Mouse (Mus musculus) forebrain, embryonic 12.5 days (tissue): ENCODE measurements around the gene Mcts1. TPM values are rescaled to one million over a fixed set of nuclear protein-coding genes. Genes with fewer than 3 reads are reported as not detected.

Experiments
- ATAC-seq: fragments of 200-750 bp; cut with Nextera tagmentation; 2 replicates; pipeline ENCODE4 v1.8.0; 2017; ENCODE audit warnings: moderate TSS enrichment; ENCODE audit not compliant: low FRiP score
- H3K27ac ChIP-seq: fragments of 300-500 bp; sonication (generic); 2 replicates; pipeline ENCODE4 v1.5.1; 2016; ENCODE audit warnings: mild to moderate bottlenecking
- H3K27me3 ChIP-seq: fragments of 300-500 bp; sonication (generic); 2 replicates; pipeline ENCODE4 v1.6.1; 2016; ENCODE audit warnings: mild to moderate bottlenecking
- H3K36me3 ChIP-seq: fragments of 300-500 bp; sonication (generic); replicated peaks from 2 replicates; pipeline ENCODE4 v1.6.1; 2016; ENCODE audit warnings: mild to moderate bottlenecking
- H3K4me1 ChIP-seq: fragments of 300-500 bp; sonication (generic); 2 replicates; pipeline ENCODE4 v1.6.1; 2016
- H3K4me2 ChIP-seq: fragments of 300-500 bp; sonication (generic); 2 replicates; pipeline ENCODE4 v1.6.1; 2016; ENCODE audit warnings: mild to moderate bottlenecking, moderate library complexity
- H3K4me3 ChIP-seq: fragments of 300-500 bp; sonication (generic); replicated peaks from 2 replicates; pipeline ENCODE4 v1.5.1; 2016; ENCODE audit warnings: mild to moderate bottlenecking
- H3K9ac ChIP-seq: fragments of 300-500 bp; sonication (generic); 2 replicates; pipeline ENCODE4 v1.6.1; 2016; ENCODE audit warnings: mild to moderate bottlenecking
- H3K9me3 ChIP-seq: fragments of 300-500 bp; sonication (generic); 2 replicates; pipeline ENCODE4 v1.6.1; 2016
- WGBS: fragments of 180-500 bp; shearing (Covaris S2); methylation state at CpG from one replicate; pipeline ENCODE4 v1.1.7; 2016; 5-methylcytosine and 5-hydroxymethylcytosine counted together
- polyA plus RNA-seq: library from polyadenylated mRNA; unstranded; fragments of >200 nt; fragmentation: Nextera tagmentation; extraction: Ambion mirVana; gene quantifications from 2 replicates; pipeline ENCODE4 v1.2.1, GENCODE M21; 2016

The Mcts1 gene
- polyA plus RNA-seq, 1 experiment from 2014 or later = 98.6 TPM

GRCm38 (mm10) chrX:38593180-38593889 lies 7.0 kb upstream of the Mcts1 start:
- Histone ChIP-seq H3K27me3 (no peaks in the 10 kb centered on the region), H3K4me2 (no peak overlapping the region), H3K36me3 (no peaks in the 10 kb centered on the region), H3K9ac (no peak overlapping the region), H3K4me3 (no peak overlapping the region), H3K27ac (no peak overlapping the region), H3K9me3 (no peaks in the 10 kb centered on the region), H3K4me1 (no peaks in the 10 kb centered on the region)
- no peak for ATAC-seq
- WGBS = 76% methylated on average over 5 of the region's 5 CpGs

- H3K9me3 ChIP-seq = no peaks in the 10 kb centered on the region
- peak overlapping the region; percentile 45; the same call in 1 of the 2 replicates for H3K9ac ChIP-seq
- peak overlapping the region; percentile 58 for H3K4me2 ChIP-seq
- peak overlapping the region; percentile 47 for H3K4me3 ChIP-seq
- ATAC-seq = peak; percentile 63
- WGBS = 22% methylated on average over 3 of the region's 3 CpGs
- H3K27me3 ChIP-seq = no peaks in the 10 kb centered on the region
- no peaks in the 10 kb centered on the region for H3K36me3 ChIP-seq
- peak overlapping the region; percentile 77 for H3K27ac ChIP-seq
- no peaks in the 10 kb centered on the region for H3K4me1 ChIP-seq
These were observed 604 bp downstream of the Mcts1 start for GRCm38 (mm10) chrX:38600995-38601369.

- no peaks in the 10 kb centered on the region for H3K9me3 ChIP-seq
- H3K4me1 ChIP-seq = 0 out of 2 replicates have a peak, but pooled peaks cover 7% of the 10 kb centered on the region
- peak within 1 kb of the TSS; percentile 48 for H3K4me3 ChIP-seq
- peak within 1 kb of the TSS; percentile 47 for H3K4me2 ChIP-seq
- WGBS = 23% methylated on average over 27 of the region's 43 CpGs
- H3K9ac ChIP-seq = peak within 1 kb of the TSS; percentile 47; the same call in 1 of the 2 replicates
- no peaks in the 10 kb centered on the region for H3K36me3 ChIP-seq
- H3K27ac ChIP-seq = peak within 1 kb of the TSS; percentile 88
- H3K27me3 ChIP-seq = no peaks in the 10 kb centered on the region
- ATAC-seq = peak; percentile 99
These were observed 34.6 kb downstream of the Mcts1 start, which contains the start of gene C1galt1c1 for GRCm38 (mm10) chrX:38634801-38635637. TSS of gene C1galt1c1 (minus strand) at chrX:38635087.

- ATAC-seq = peak; percentile 1; the same call in 1 of the 2 replicates
- H3K4me2 ChIP-seq = peak overlapping the region; percentile 47
- H3K27ac ChIP-seq = no peak overlapping the region
These were observed 35.2 kb downstream of the Mcts1 start for GRCm38 (mm10) chrX:38635638-38635931.

GRCm38 (mm10) chrX:38641435-38641834 lies 41.1 kb downstream of the Mcts1 start:
- H3K9ac ChIP-seq = no peak overlapping the region
- no peaks in the 10 kb centered on the region for H3K9me3 ChIP-seq
- no peaks in the 10 kb centered on the region for H3K4me1 ChIP-seq
- no peak for ATAC-seq
- no peaks in the 10 kb centered on the region for H3K27me3 ChIP-seq
- no peak overlapping the region for H3K4me2 ChIP-seq
- H3K4me3 ChIP-seq = no peak overlapping the region
- H3K27ac ChIP-seq = no peak overlapping the region
- H3K36me3 ChIP-seq = no peaks in the 10 kb centered on the region
- WGBS = 72% methylated on average over 4 of the region's 4 CpGs

More at GRCm38 (mm10) chrX:38635638-38635931, 35.2 kb downstream of the Mcts1 start:
- Histone ChIP-seq H3K9me3 (no peaks in the 10 kb centered on the region), H3K36me3 (no peaks in the 10 kb centered on the region), H3K4me1 (0 out of 2 replicates have a peak, but pooled peaks cover 7% of the 10 kb centered on the region), H3K9ac (no peak overlapping the region), H3K27me3 (no peaks in the 10 kb centered on the region), H3K4me3 (peak overlapping the region; percentile 48)

- Histone ChIP-seq H3K27me3 (no peaks in the 10 kb centered on the region), H3K4me1 (no peaks in the 10 kb centered on the region), H3K4me3 (no peak overlapping the region), H3K9ac (no peak overlapping the region), H3K9me3 (no peaks in the 10 kb centered on the region), H3K36me3 (no peaks in the 10 kb centered on the region), H3K4me2 (no peak overlapping the region), H3K27ac (no peak overlapping the region)
- 74% methylated on average over 4 of the region's 4 CpGs for WGBS
- no peak for ATAC-seq
These were observed 41.8 kb downstream of the Mcts1 start for GRCm38 (mm10) chrX:38642183-38642582.

GRCm38 (mm10) chrX:38650404-38651039 lies 50.1 kb downstream of the Mcts1 start:
- 65% methylated on average over 9 of the region's 9 CpGs for WGBS
- Histone ChIP-seq H3K4me1 (no peaks in the 10 kb centered on the region), H3K4me3 (no peak overlapping the region), H3K36me3 (no peaks in the 10 kb centered on the region), H3K27me3 (no peaks in the 10 kb centered on the region), H3K27ac (no peak overlapping the region), H3K4me2 (no peak overlapping the region), H3K9me3 (no peaks in the 10 kb centered on the region), H3K9ac (no peak overlapping the region)
- no peak for ATAC-seq

- no peak for ATAC-seq
- 36% methylated on average over 5 of the region's 7 CpGs for WGBS
- no peak overlapping the region for H3K4me3 ChIP-seq
- H3K36me3 ChIP-seq = no peaks in the 10 kb centered on the region
- no peak overlapping the region for H3K4me2 ChIP-seq
- H3K27me3 ChIP-seq = no peaks in the 10 kb centered on the region
- no peaks in the 10 kb centered on the region for H3K9me3 ChIP-seq
- H3K9ac ChIP-seq = no peak overlapping the region
- H3K27ac ChIP-seq = no peak overlapping the region
- H3K4me1 ChIP-seq = no peaks in the 10 kb centered on the region
These were observed 50.8 kb downstream of the Mcts1 start for GRCm38 (mm10) chrX:38651167-38651566.

- WGBS = 82% methylated on average over 1 of the region's 1 CpGs
- no peak for ATAC-seq
- Histone ChIP-seq H3K9ac (no peak overlapping the region), H3K27ac (no peak overlapping the region), H3K36me3 (no peaks in the 10 kb centered on the region), H3K9me3 (no peaks in the 10 kb centered on the region), H3K4me3 (no peak overlapping the region), H3K4me2 (no peak overlapping the region), H3K4me1 (no peaks in the 10 kb centered on the region), H3K27me3 (no peaks in the 10 kb centered on the region)
These were observed 52.8 kb downstream of the Mcts1 start for GRCm38 (mm10) chrX:38653181-38653580.

GRCm38 (mm10) chrX:38654681-38655080 lies 54.3 kb downstream of the Mcts1 start:
- Histone ChIP-seq H3K4me3 (no peak overlapping the region), H3K36me3 (no peaks in the 10 kb centered on the region), H3K4me1 (no peaks in the 10 kb centered on the region), H3K9me3 (no peaks in the 10 kb centered on the region), H3K27ac (no peak overlapping the region), H3K9ac (no peak overlapping the region), H3K4me2 (no peak overlapping the region), H3K27me3 (no peaks in the 10 kb centered on the region)
- 87% methylated on average over 5 of the region's 5 CpGs for WGBS
- ATAC-seq = no peak

- H3K4me1 ChIP-seq = no peaks in the 10 kb centered on the region
- no peaks in the 10 kb centered on the region for H3K27me3 ChIP-seq
- no peaks in the 10 kb centered on the region for H3K36me3 ChIP-seq
- no peak overlapping the region for H3K4me2 ChIP-seq
- no peak for ATAC-seq
- no peak overlapping the region for H3K4me3 ChIP-seq
- H3K9ac ChIP-seq = no peak overlapping the region
- no peaks in the 10 kb centered on the region for H3K9me3 ChIP-seq
- H3K27ac ChIP-seq = no peak overlapping the region
- WGBS = 74% methylated on average over 4 of the region's 4 CpGs
These were observed 56.0 kb downstream of the Mcts1 start for GRCm38 (mm10) chrX:38656206-38656883.
